Mouse (Mus musculus): ENCODE data around the gene Lag3.

- no peak for TF ChIP-seq GATA1 (IDR thresholded peaks at IDR 0.05; ENCODE audit: low read length)
- no peak for TF ChIP-seq TAL1 (IDR thresholded peaks at IDR 0.05; ENCODE audit: low read length)
Measured at GRCm38 (mm10) chr6:124862406-124863124, 48.9 kb downstream of the Lag3 start.

All from erythroblast, embryonic 14.5 days (primary cell).